ENCODE assay signal across 9 mouse cellular contexts in genomic region chr2:32963544-32963943, GRCm38 (mm10). TPM values are rescaled to one million over a fixed set of nuclear protein-coding genes. Genes with fewer than 3 reads are reported as not detected.
DNase-seq lines count a peak whose midpoint lies in the region; ATAC-seq and TF ChIP-seq lines count a peak whose summit lies in the region.
"Had no signal": no experiment of that assay in that cellular context is flagged by ENCODE, and none has a peak within 500 bp of the region (broad histone marks: within the 10 kb centered on the region; RNA-seq: fewer than 3 reads in every experiment).

No protein-coding gene starts in this region.

- H3K9me3 ChIP-seq in megakaryocyte, embryonic 14.5 days, result no peaks in the 10 kb centered on the region
- H3K9me3 ChIP-seq in embryonic facial prominence, embryonic 13.5 days, result no peaks in the 10 kb centered on the region
- H3K9me3 ChIP-seq in limb, embryonic 10.5 days (replicated peaks), result no peaks in the 10 kb centered on the region
- H3K9me3 ChIP-seq in stomach, embryonic 14.5 days (ENCODE audit: control insufficient read depth, low read depth, low read length), result no peaks in the 10 kb centered on the region
- no peaks in the 10 kb centered on the region for H3K9me3 ChIP-seq in lung, postnatal 0 days (ENCODE audit: low read length)

- intact Hi-C loops in left cerebral cortex, postnatal 4 days (cut with DNase I), result no loop called here

- no peak for TF ChIP-seq CTCF in lung, postnatal 0 days (IDR thresholded peaks at IDR 0.05)

- no peak for DNase-seq in limb, embryonic 10.5 days (ENCODE audit: low spot score)
- no peak for DNase-seq in left cerebral cortex, adult 9 months (ENCODE audit: low spot score in 2 of 2)
- DNase-seq in left cerebral cortex, postnatal 4 days, result no peak
- DNase-seq in lung, postnatal 0 days (ENCODE audit: low spot score), result no peak
- DNase-seq: adrenal gland, postnatal 36 days had no signal

- peaks cover 35% of the 10 kb centered on the region for H3K36me3 ChIP-seq in megakaryocyte, embryonic 14.5 days (replicated peaks; ENCODE audit: low read length)
- peaks cover 26% of the 10 kb centered on the region for H3K36me3 ChIP-seq in embryonic facial prominence, embryonic 13.5 days
- peaks cover 31% of the 10 kb centered on the region for H3K36me3 ChIP-seq in limb, embryonic 10.5 days
- H3K36me3 ChIP-seq in stomach, embryonic 14.5 days (ENCODE audit: control insufficient read depth, insufficient read depth, low read length), result peaks cover 29% of the 10 kb centered on the region
- peaks cover 3% of the 10 kb centered on the region; the same call in 1 of the 2 replicates for H3K36me3 ChIP-seq in lung, postnatal 0 days (ENCODE audit: insufficient read depth, low read length)

- peaks cover 83% of the 10 kb centered on the region for H3K4me1 ChIP-seq in megakaryocyte, embryonic 14.5 days
- peaks cover 56% of the 10 kb centered on the region for H3K4me1 ChIP-seq in embryonic facial prominence, embryonic 13.5 days
- H3K4me1 ChIP-seq in limb, embryonic 10.5 days, result peaks cover 62% of the 10 kb centered on the region
- H3K4me1 ChIP-seq in stomach, embryonic 14.5 days (ENCODE audit: control insufficient read depth, insufficient read depth, low read length), result peaks cover 13% of the 10 kb centered on the region; the same call in 1 of the 2 replicates
- peaks cover 13% of the 10 kb centered on the region for H3K4me1 ChIP-seq in lung, postnatal 0 days (ENCODE audit: insufficient read depth, low read depth, low read length)

- H3K4me2 ChIP-seq in embryonic facial prominence, embryonic 13.5 days, result peak overlapping the region; percentile 89
- H3K4me2 ChIP-seq in stomach, embryonic 14.5 days (replicated peaks; ENCODE audit: low read depth, low read length), result peak overlapping the region; percentile 89
- no peak overlapping the region for H3K4me2 ChIP-seq in lung, postnatal 0 days (replicated peaks; ENCODE audit: low read depth, low read length)

- no peak for ATAC-seq in megakaryocyte, adult 5-6 weeks (ENCODE audit: poor library complexity, severe bottlenecking)
- no peak for ATAC-seq in embryonic facial prominence, embryonic 13.5 days (ENCODE audit: insufficient number of reproducible peaks, insufficient read depth, low FRiP score, low TSS enrichment, low read depth)
- no peak for ATAC-seq in stomach, embryonic 14.5 days (ENCODE audit: insufficient number of reproducible peaks, insufficient read depth, low FRiP score, low read depth)
- ATAC-seq in lung, postnatal 0 days, result no peak

- H3K9ac ChIP-seq in embryonic facial prominence, embryonic 13.5 days, result peak overlapping the region; percentile 96
- no peak overlapping the region for H3K9ac ChIP-seq in stomach, embryonic 14.5 days (replicated peaks; ENCODE audit: low read depth, low read length)
- no peak overlapping the region for H3K9ac ChIP-seq in lung, postnatal 0 days (replicated peaks; ENCODE audit: low read depth)

- peak overlapping the region; percentile 90; the same call in 1 of the 2 replicates for H3K27ac ChIP-seq in embryonic facial prominence, embryonic 13.5 days
- 0 out of 2 replicates have a peak overlapping the region, but pooled peaks have one; percentile 9 for H3K27ac ChIP-seq in limb, embryonic 10.5 days
- no peak overlapping the region for H3K27ac ChIP-seq in stomach, embryonic 14.5 days (ENCODE audit: low read length)
- H3K27ac ChIP-seq in lung, postnatal 0 days (ENCODE audit: low read length), result no peak overlapping the region

- H3K4me3 ChIP-seq in megakaryocyte, embryonic 14.5 days (replicated peaks), result peak overlapping the region; percentile 99
- H3K4me3 ChIP-seq in embryonic facial prominence, embryonic 13.5 days, result peak overlapping the region; percentile 91
- peak overlapping the region; percentile 71 for H3K4me3 ChIP-seq in limb, embryonic 10.5 days
- peak overlapping the region; percentile 85; the same call in 1 of the 2 replicates for H3K4me3 ChIP-seq in stomach, embryonic 14.5 days (ENCODE audit: low read depth, low read length)
- H3K4me3 ChIP-seq in lung, postnatal 0 days (ENCODE audit: low read depth, low read length), result no peak overlapping the region

- no peak for TF ChIP-seq EP300 in lung, postnatal 0 days (IDR thresholded peaks at IDR 0.05)

- WGBS in embryonic facial prominence, embryonic 13.5 days, result 68% methylated on average over 4 of the region's 4 CpGs
- 71% methylated on average over 4 of the region's 4 CpGs for WGBS in limb, embryonic 10.5 days
- 57% methylated on average over 4 of the region's 4 CpGs for WGBS in stomach, embryonic 14.5 days
- 38% methylated on average over 4 of the region's 4 CpGs for WGBS in lung, postnatal 0 days

- H3K27me3 ChIP-seq in megakaryocyte, embryonic 14.5 days (replicated peaks), result no peaks in the 10 kb centered on the region
- H3K27me3 ChIP-seq in embryonic facial prominence, embryonic 13.5 days, result no peaks in the 10 kb centered on the region
- H3K27me3 ChIP-seq in limb, embryonic 10.5 days (ENCODE audit: low read depth, poor library complexity, severe bottlenecking), result no peaks in the 10 kb centered on the region
- no peaks in the 10 kb centered on the region for H3K27me3 ChIP-seq in stomach, embryonic 14.5 days (ENCODE audit: control insufficient read depth, insufficient read depth, low read length)
- no peaks in the 10 kb centered on the region for H3K27me3 ChIP-seq in lung, postnatal 0 days (replicated peaks; ENCODE audit: insufficient read depth, low read length)

RNA-seq across cellular contexts. Expression of gene Lrsam1, which starts 2.1 kb away (rescaled TPM):
- polyA plus RNA-seq in megakaryocyte, embryonic 14.5 days (2012; ENCODE audit: insufficient read depth, low replicate concordance), result 8.5 and 10.1 TPM in 2 replicates
- total RNA-seq in megakaryocyte, adult 5-6 weeks (2015), result 3.2 and 5.5 TPM in 2 replicates
- 7.2 and 10.6 TPM in 2 replicates for total RNA-seq in megakaryocyte, adult 5-6 weeks (2017)
- 13.4 and 13.6 TPM in 2 replicates for polyA plus RNA-seq in embryonic facial prominence, embryonic 13.5 days (2015; fragmentation: Nextera tagmentation; extraction: Ambion mirVana)
- polyA plus RNA-seq in limb, embryonic 10.5 days (2016; fragmentation: Nextera tagmentation; extraction: Ambion mirVana), result 5.3 and 7.5 TPM in 2 replicates
- polyA plus RNA-seq in stomach, embryonic 14.5 days (2014; fragmentation: Nextera tagmentation; extraction: Ambion mirVana), result 7.8 and 8.8 TPM in 2 replicates
- total RNA-seq in left cerebral cortex, postnatal 4 days (2021), result 10 to 100 TPM; 47.6 to 47.7 TPM
- polyA plus RNA-seq in lung, postnatal 0 days (2015; fragmentation: Nextera tagmentation; extraction: Ambion mirVana), result 5.8 and 6.3 TPM in 2 replicates

RNA-seq across cellular contexts. Expression of gene Rpl12, which starts 2.2 kb away (rescaled TPM):
- 796 and 1,818 TPM in 2 replicates for polyA plus RNA-seq in megakaryocyte, embryonic 14.5 days (2012; ENCODE audit: insufficient read depth, low replicate concordance)
- 1,104 and 1,138 TPM in 2 replicates for total RNA-seq in megakaryocyte, adult 5-6 weeks (2015)
- total RNA-seq in megakaryocyte, adult 5-6 weeks (2017), result 1,103 and 1,144 TPM in 2 replicates
- polyA plus RNA-seq in embryonic facial prominence, embryonic 13.5 days (2015; fragmentation: Nextera tagmentation; extraction: Ambion mirVana), result 185 and 205 TPM in 2 replicates
- 194 and 232 TPM in 2 replicates for polyA plus RNA-seq in limb, embryonic 10.5 days (2016; fragmentation: Nextera tagmentation; extraction: Ambion mirVana)
- polyA plus RNA-seq in stomach, embryonic 14.5 days (2014; fragmentation: Nextera tagmentation; extraction: Ambion mirVana), result 232 and 269 TPM in 2 replicates
- 100 to 1,000 TPM; 200 to 215 TPM for total RNA-seq in left cerebral cortex, postnatal 4 days (2021)
- polyA plus RNA-seq in lung, postnatal 0 days (2015; fragmentation: Nextera tagmentation; extraction: Ambion mirVana), result 78.4 and 82.5 TPM in 2 replicates

RNA-seq across cellular contexts. Expression of gene Slc2a8, which starts 18.3 kb away (rescaled TPM):
- 28.4 and 135 TPM in 2 replicates for polyA plus RNA-seq in megakaryocyte, embryonic 14.5 days (2012; ENCODE audit: insufficient read depth, low replicate concordance)
- total RNA-seq in megakaryocyte, adult 5-6 weeks (2015), result 1.4 and 1.5 TPM in 2 replicates
- 0.89 and 1.8 TPM in 2 replicates for total RNA-seq in megakaryocyte, adult 5-6 weeks (2017)
- polyA plus RNA-seq in embryonic facial prominence, embryonic 13.5 days (2015; fragmentation: Nextera tagmentation; extraction: Ambion mirVana), result 24.6 and 25.8 TPM in 2 replicates
- 16.5 and 22.3 TPM in 2 replicates for polyA plus RNA-seq in limb, embryonic 10.5 days (2016; fragmentation: Nextera tagmentation; extraction: Ambion mirVana)
- 12.1 and 14.0 TPM in 2 replicates for polyA plus RNA-seq in stomach, embryonic 14.5 days (2014; fragmentation: Nextera tagmentation; extraction: Ambion mirVana)
- total RNA-seq in left cerebral cortex, postnatal 4 days (2021), result 10 to 100 TPM; 17.1 to 20.3 TPM
- polyA plus RNA-seq in lung, postnatal 0 days (2015; fragmentation: Nextera tagmentation; extraction: Ambion mirVana), result 19.5 and 20.1 TPM in 2 replicates

Comparison
In these comparisons a context has a peak if more than half of its experiments do, and no peak if none do; other contexts are left out.
1. H3K27ac ChIP-seq: peak in embryonic facial prominence, embryonic 13.5 days (single experiment) and limb, embryonic 10.5 days (single experiment); none in stomach, embryonic 14.5 days (single experiment) and lung, postnatal 0 days (single experiment).